Mouse (Mus musculus) adrenal gland, adult 2 months (tissue): ENCODE data around the gene Prickle2. TPM values are rescaled to one million over a fixed set of nuclear protein-coding genes. Genes with fewer than 3 reads are reported as not detected.

Experiments used
- DNase-seq: peaks from one replicate; pipeline ENCODE4 v3.0.0; 2021
- long read RNA-seq: library from polyadenylated mRNA; stranded (forward); transcript quantifications from one replicate; pipeline ENCODE4 v2.0.0, GENCODE M21; 2021
- polyA plus RNA-seq: library from polyadenylated mRNA; depleted of rRNA; stranded (reverse); fragments of >200 nt; gene quantifications from 2 replicates; pipeline ENCODE4 v1.2.3, GENCODE M21; 2012; rRNA removed
- total RNA-seq, 2 experiments: library from RNA; stranded (reverse); gene quantifications; 2 replicates each; pipeline ENCODE4 v1.2.3; 2021

Prickle2 gene
- total RNA-seq: 10 to 100 TPM in 1 of 2 experiments, 1 to 10 TPM in 1; 5.0 to 11.1 TPM
- 1.8 and 2.4 TPM in 2 replicates for polyA plus RNA-seq
- long read RNA-seq, partial matches to known transcripts: 1 of 2 reads
- long read RNA-seq, other reads (novel, unspliced or antisense): 1 of 2 reads

DNA sequence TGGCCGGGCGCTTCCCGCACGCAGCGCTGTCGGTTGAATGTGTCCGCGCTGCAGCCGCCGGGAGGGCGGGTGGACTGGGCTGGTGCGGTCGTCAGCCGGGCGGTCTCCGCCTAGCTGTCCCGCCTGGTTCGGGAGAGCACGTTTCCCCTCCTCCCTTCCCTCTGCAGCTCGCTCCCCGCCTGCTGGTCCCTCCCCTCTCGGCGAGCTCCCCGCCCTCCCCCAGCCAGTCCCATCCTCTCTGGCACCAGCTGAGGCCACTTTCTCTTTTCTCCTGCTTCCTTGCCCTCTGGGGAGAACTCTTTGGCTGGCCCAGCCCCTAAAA lies at the start of gene Prickle2:
Gene Prickle2, minus strand, starts transcription at position 11 of the 322 bp plus-strand sequence.
- DNase-seq: peak; percentile 92

DNA sequence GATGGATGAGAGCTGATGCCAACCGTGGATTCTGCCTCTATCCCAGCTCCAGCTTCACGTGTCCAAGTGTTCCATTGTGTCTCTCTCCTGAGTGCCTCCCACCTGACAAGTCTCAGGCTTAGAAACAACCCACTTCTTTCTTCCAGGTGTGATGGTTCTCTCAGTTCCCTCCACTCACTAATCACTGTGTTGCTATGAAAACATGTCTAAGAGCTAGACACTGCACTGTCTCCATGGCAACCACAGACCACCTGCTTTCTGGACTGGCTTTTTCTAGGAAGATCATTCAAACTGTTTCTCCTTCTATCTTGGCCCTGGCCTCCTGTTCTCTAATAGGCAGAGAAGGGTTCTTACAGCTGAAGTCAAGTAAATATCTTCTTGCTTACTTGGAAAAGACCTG lies 46.8 kb upstream of the Prickle2 start:
- no peak for DNase-seq

DNA sequence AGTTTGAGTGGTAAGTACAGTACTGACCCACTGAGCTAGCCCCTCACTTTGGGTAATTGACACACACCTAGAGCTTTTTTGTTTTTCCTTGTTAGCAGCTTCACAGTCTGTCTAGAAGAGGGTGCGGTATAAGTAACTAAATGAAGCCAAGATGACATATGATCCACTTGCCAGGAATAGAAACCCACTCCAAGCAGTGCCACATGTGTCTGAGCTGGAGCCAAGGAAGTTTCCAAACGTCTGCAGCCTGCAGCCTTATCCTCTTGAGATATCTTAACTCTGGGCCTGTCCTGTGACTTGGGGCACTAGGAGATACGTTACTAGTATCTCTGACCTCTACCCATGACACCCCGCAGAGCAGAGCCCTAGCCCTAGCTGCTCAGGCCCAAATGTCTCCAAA lies 43.5 kb upstream of the Prickle2 start:
- no peak for DNase-seq

DNA sequence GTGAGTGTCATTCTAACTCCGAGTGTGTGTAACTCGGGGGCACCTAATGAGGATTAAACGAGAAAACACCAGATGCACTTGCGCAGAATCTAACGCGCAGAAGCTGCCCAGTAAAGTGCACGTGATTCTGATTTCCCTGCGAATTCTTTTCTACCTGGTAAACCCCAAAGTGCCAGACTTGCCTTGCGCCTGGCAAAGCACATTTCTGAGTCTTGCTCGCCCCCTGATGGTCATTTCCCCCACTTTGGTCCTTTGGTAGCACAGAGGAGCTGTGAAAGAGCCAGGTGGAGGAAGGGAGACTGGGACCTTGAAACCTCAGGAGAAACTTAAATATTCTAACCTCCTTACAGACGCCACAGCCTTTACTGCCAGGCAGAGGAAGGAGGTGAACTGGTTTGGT lies 37.6 kb upstream of the Prickle2 start:
- DNase-seq: peak; percentile 54

DNA sequence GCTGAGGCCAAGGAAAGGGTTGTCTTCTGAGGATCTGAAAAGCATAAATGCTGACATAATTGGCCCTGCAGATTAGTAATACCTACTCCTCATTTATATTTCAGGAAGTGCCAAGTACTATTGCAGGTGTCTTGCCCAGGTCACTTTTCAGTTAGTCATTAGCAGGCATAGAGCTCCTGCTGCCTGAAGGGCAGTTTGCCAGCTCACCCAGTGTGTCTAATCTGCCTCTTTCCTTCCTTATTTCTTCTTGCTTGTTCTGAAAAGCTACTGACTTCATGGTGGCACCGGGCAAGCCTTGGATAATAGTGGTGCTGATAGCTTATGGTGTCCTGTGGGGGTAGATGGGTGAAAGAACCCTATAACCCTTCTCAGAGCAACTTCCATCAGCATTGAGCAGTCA lies 31.2 kb upstream of the Prickle2 start:
- no peak for DNase-seq

DNA sequence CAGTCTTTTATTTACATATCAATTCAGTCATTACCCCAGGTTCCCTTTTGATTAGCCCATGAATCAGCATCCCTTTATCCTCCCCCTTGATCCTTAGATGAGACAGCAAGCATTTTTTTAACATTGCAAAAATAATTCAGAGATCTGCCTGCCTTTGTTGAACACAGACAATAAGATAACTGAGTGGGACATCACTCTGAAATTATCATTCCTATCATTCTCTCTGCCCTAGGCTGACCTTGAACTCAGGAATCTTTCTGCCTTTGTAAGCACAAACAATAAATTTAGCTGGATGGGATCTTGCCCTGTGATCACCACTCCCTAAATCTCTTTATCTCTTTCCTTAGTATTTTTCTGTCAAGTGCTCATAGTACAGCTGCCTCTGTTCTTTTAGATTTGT lies 27.7 kb upstream of the Prickle2 start:
- no peak for DNase-seq

DNA sequence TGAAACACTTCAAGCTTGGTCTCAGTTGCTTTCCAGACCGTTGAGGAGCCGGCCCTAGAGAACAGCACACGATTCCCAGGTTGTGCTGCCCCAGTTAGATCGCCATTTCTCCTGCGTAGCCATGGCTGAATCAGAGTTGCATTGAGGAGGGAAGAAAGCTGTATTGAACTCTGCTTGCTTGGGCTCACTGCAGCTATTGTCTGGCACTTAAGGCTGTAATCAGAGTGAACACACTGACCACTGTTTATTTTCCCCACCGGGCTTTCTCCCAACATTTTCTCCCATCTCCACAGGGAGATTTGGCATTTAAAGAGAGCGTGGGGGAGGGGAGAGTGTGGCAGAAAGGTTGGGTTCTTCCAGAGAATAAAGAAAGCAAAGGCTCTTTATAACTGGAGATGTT lies 22.6 kb upstream of the Prickle2 start:
- DNase-seq: no peak

DNA sequence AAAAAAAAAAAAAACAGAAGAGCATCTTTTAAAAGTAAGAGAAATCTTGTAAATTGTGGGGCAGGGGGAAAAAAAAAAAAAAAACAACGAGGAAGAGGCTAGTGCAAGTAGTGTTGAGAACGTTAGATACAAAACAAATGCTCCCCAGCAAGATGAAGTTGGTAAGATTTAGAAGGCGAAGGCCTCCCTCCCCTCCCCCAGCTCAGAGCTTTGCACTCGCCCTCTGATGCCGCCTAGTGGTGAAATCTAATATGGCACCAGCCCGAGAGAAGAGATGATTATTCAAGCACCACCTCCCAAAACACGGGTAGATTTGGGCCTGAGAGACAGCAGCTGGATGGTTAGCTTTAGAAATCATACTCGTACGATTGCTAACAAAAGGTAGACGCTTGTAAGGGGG lies 22.1 kb upstream of the Prickle2 start:
- peak; percentile 79 for DNase-seq

DNA sequence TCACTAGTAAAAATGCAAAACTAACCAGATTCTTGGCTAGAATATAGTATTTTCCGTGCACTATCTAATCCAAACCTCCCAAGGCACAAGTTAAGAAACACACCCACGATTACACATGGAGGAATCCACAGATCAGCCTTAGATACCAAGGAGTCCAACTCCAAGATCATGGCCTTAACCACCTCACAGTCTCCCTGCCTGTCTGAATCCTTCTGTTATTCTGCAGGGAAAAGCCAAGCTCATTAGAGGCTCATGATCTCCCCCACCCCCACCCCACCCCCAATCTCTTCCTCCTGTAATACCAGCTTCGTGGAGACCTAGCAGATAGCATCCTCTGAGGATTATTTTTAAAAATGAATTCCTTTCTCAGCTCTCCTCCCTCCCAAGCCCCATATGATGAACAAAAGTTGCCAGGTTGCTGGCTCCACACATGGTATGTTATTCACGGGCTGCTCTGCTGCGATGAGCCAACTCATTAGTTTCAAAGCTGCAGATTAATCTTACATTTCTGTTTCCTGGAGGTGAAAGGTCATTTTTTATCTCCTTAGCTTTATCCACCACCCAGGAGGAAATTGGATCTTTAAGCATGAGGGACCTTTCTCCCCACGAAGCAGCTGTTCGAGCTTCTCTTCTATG lies 21.5 kb upstream of the Prickle2 start:
- no peak for DNase-seq

DNA sequence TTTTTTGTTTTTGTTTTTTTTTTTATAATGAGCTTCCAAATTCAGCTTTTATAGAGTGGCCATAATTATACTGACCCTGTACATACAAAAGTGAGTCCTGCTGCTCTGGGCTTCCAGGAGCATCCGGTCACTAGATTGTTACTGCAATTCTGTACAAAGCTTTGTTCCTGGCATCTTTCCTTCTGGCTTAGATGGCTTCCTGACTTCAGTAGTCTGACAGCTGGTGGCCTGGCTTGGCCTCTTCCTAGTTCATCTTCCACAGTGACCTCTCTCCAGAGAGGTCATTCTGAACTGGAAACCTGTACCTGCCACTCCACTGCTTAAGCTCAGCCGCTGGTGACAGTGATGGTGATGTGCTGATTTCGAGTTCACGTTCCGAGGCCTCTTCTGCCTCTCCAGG lies 20.2 kb upstream of the Prickle2 start:
- DNase-seq: no peak

DNA sequence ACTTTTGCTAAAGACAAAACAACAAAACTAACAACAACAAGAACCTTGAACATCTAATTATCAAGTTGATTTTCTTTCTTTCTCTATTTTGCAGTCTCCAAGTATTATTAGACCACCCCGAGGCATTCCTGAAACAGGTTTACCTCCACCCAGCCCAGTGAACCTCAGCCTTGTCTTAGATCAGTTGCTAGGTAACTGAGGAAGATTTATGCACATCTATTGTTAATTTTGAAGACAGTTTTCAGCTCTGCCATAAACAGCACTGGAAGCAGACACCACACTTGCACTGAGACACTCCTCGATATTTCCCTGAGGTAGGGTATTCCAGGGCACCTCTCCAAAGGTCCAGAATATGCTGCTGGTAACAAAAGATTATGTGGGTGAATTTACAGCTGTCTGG lies 18.4 kb upstream of the Prickle2 start:
- DNase-seq: no peak

DNA sequence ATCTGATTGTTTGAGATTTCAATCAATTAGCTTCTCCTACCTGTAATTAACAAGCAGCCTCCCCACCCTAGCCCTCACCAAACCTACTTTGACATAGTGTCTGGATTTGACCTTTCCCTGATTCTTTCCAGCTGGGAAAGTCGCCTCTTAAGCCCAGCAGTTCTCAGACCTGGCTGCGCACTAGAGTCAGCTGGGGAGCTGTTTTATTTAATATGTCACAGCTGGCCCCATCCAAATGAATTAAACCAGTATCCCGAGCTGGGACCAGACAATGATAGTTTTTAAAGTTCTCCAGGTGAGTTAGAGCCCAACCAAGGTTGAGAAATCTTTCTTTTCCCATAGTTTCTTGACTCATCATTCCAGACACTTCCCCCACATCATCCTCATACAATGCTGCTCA lies 9.9 kb upstream of the Prickle2 start:
- DNase-seq: no peak

DNA sequence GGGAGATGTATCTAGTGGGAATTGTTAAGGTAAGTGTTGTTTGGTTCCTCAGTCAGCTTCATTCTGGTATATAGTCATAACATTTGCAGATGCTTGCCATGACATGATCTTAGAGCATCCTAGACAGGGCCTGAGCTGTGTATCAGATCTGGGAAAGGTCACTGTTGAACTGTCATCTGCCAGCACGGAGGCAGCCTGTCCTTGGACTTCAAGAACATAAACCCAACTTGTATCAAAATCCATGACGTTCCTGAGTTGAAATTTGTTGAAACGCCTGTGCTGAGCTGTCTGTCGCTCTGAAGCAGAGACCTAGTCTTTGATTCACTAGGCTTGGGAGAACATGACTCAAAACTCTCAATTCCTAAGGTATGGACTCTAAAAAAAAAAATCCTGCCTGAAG lies 8.8 kb upstream of the Prickle2 start:
- DNase-seq: peak; percentile 22

DNA sequence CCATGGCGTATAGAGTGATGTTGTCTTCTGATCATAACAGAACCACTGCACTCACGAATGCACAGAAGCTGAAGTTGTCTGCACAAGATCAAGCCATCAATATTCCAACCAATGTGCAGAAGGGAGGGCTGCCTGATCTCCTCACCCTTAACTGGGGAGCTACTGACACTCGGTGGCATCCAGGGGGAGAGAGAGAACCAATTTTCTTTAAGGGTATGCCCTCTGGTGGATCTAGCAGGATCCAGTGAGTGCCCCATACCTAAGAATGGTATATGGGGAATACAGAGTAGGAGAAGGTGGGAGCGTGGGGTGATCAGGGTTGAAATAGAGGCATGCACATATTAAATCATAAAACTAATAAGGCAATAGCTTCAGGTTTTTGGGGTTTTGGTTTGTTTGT lies 2.2 kb upstream of the Prickle2 start:
- DNase-seq: no peak

DNA sequence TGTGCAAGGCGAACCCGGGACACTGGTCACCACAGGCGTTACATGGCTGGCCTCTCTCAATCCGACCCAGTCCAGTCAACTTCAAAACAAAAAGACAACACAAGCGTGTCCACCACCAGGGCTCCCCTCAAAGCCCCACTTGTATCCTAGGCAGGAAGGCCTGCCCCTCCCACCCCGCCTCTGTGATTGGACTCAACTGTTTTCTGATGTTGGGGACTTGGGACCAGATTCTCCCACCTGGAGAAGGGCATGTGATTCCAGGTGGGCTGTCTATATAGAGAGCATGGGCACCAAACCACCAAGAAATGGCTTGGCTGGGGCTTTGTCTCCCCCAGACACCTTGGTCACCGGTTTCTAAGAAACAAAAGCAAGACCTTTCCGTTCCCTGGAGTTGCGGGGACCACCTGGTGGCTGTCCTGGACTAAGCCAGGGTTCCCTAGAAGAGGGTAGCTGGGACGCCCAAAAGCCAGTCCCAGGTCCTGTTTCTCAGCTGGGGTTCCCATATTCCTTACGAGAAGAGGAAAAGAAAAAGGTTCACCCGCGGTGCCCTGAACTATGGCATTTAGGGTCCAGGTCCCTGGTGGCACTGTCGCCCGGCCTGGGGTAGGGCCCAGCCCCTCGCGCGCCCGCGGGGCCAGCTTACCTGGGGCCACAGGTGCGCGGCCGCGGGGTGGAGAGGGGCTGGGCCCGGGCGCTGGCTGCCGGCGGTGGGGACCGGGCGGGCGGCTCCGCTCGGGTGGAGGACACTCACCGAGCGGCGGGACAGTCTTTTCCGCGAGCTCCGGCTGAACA lies 406 bp downstream of the Prickle2 start:
- no peak for DNase-seq

DNA sequence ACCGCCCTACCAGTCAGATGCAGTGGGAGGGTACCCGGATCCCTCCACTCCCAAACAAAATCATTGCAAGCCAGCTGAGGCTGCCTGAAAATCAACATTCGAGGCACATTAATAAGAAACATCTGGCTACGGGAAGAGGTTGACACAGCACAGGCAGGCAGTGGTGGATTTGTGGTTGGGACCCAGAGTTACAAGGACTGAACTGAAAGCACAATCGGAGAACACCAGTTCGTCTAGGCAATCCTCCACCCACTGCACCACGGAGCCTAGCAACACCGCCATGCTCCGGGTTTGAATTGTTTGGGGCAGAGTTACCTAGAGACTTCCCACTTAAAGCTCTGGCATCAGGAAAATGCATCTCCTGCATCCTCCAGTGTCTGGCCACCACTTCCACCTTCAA lies 1.1 kb downstream of the Prickle2 start:
- DNase-seq: no peak

DNA sequence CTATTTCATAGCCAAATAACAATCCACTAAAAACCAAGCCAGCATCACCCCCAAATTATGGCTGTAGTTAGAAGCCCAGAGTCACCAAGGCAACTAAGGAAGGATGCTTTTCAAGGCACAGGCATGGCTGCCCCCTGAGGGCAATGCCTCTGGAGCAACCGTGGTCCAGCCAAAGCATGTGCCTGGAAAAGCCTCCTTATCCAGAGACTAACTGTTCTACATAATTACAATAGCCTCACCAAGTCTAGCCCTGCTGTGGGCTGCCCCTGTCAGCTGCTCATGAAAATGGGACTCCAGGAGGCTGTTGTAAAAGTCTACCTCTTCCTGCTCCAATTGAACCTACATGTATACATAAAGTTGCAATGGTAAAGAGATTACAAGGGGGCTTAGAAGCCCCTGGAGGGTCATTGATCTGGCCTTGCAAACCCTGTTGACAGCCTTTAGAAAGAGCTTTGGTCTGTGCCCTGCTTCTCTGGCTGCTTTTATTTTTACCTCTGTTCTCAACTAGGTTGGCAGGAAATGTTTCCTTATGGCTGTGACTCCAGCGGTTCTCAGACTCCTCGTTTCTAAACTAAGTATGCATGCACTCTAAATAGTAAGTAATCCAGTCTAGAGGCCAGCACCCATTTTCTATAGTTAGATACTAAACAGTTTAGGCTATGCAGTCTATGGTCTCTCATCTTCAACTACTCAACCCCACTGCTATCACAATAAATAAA lies 6.3 kb downstream of the Prickle2 start:
- DNase-seq: no peak

DNA sequence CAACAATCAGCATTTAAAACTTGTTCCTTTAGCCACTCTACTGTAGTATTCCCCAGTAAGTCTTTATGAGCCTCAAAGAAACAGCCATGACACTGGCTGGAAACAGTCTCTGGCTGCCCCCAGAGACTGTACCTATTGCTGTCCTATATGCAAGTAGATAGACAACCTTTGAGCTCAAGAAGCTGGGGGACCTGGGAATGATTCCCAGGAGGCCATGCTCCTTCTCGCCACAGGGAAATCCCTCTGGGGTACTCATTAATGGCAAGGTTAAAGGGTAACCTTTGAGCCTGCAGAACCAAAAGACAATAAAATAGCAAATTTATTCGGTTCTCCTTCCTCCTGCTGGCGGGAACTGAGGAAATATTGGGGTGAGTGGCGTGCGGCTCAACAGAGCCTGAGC lies 8.1 kb downstream of the Prickle2 start:
- no peak for DNase-seq

DNA sequence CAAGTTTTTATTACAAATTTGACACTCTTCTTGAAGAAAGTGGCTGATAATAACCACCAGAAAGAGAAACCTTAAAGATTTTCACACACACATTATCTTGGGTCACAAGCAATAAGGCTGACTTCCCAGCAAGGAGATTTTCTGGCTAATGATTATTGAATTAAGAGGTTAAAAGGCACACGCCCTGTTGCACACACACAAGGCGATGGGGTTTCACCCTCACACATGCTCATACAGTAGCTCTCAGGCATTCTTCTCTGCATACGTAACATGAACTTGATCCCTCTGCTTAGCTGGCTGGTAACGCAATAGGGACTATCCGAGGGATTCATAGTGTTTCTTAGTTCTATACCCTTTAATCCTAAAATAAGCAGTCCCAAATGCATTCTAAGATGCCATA lies 18.6 kb downstream of the Prickle2 start:
- no peak for DNase-seq

DNA sequence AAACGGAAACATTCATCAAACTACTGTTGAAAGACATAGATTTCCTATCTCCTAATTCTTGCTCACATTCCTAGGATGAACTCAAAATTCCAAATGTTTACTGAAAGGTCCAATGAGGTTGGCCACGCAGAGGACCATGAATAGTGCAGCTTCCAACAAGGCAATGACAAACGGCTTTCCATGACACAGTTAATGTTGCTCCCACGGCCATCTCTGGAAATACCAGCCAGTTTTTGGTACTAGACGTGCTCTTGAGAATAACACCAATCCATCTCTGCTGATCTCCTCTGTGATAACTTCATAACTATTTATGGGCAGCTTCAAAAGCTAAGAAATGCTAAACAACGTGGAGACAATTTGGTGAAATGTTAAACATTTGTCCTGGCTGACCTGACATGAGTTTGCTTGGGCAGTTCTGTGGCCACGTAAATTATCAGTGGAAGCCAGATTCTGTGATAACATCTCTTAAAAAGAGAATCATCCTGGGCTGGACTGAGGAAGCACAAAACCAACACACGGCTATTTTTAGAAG lies 31.5 kb downstream of the Prickle2 start:
- DNase-seq: peak; percentile 3

DNA sequence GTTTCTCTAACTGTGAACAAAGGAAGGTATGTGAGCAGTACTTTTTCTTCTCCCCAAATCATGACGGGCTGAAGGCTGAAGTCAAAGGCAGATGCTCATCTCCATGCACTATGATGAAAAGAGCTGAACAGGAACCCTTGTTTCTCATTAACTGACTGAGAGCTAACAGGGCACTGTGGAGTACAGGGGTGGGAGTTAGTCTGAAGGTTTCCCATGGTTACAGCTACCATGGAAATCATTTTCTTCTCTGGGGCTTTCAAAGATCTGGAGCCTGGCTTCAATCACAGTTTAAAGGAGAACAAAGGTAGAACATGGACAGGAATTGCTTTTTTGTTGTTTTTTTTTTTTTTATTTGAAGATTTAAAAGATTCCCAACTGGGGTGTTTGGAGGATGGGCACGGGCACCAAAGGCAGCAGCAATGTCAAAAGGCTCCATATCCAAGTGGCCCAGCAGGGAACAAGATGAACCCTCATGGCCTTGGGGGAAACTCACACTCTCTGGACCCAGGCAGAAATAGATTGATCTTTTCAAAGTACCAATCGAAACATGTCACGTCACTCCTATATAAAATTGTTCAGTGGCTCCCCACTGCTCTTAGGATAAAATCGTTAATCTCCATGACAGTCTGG lies 35.3 kb downstream of the Prickle2 start:
- no peak for DNase-seq

DNA sequence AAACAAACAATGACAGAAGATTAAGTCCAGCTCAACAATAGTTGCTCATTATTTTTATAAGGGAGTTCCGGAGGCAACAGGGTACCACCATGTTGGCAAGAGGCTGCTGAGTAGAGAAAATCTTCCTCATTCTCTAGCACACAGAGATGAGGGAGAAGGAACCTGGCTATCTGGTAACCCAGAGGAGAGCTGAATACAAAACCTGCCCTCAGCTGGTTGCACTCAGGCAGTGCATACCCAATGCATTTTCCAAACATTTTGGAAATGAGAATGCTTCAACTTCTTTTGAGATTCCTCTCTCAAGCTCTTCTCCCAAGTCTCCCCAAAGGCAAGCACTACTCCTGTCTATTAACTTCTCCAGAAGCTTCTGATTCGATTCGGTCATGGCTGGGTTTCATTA lies 36.3 kb downstream of the Prickle2 start:
- DNase-seq: no peak
